Mouse (Mus musculus): Measurements from ENCODE around the gene Cd164l2.

DNA sequence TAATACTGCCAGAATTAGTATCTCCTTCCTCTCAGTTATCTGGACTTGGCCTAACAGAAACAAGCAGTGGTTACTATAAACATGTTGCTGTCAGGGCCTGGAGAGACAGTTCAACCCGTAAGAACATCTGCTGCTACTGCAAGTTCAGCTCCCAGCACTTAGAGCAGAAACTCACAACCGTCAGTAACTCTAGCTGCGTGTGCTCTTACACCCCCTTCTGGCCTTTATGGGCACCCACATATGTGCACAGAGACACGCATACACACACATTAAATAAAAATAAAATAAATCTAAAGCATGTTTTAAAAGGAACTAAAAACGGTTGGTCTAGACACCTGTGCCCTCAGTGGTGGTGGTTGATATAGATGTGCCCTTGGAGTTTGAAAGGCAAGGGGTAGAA is 25.1 kb upstream of the Cd164l2 start:
- TF ChIP-seq POLR2A (IDR thresholded peaks at IDR 0.05; ENCODE audit: control insufficient read depth, extremely low read depth, insufficient read depth, low read length, poor library complexity) (no peak), CTCF (IDR thresholded peaks at IDR 0.05; ENCODE audit: borderline replicate concordance, control insufficient read depth, extremely low read depth, insufficient read depth, low read length, poor library complexity) (no peak)
